ENCODE assay signal across 29 mouse cellular contexts in the genomic region with DNA sequence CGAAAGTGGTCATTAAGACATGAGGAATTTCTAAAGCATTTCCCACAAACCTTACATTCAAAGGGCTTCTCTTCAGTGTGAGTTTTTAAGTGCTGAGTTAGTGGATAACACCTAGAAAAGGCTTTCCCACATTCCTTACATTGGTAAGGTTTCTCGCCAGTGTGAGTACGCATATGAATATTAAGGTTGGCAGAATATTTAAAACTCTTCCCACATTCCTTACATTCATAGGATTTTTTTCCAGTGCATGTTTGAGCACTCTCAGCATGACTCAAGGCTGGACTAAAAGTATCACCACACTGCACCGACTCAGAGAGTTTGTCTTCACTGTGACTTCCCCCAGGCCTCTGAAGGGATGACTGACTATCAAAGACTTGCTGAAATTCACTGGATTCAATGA. TPM values are rescaled to one million over a fixed set of nuclear protein-coding genes. Genes with fewer than 3 reads are reported as not detected.
DNase-seq lines count a peak whose midpoint lies in the region; TF ChIP-seq lines count a peak whose summit lies in the region.
"Had no signal": no experiment of that assay in that cellular context is flagged by ENCODE, and none has a peak within 500 bp of the region (broad histone marks: within the 10 kb centered on the region; RNA-seq: fewer than 3 reads in every experiment).

No protein-coding gene starts in this region.

- in situ Hi-C loops in ES-E14 (cut with MboI; ENCODE audit: low sequenced_read_pairs in 2 of 2, unreplicated experiment in 2 of 2): no loop called here

- no peak overlapping the region for H3K9ac ChIP-seq in ES-E14 (ENCODE audit: insufficient read depth, low read depth, low read length, poor library complexity, severe bottlenecking)
- H3K9ac ChIP-seq: embryonic facial prominence, embryonic 13.5 days; forebrain, embryonic 13.5 days; heart, embryonic 12.5 days; heart, embryonic 15.5 days; hindbrain, embryonic 13.5 days had no signal

- H3K36me3 ChIP-seq in ES-E14 (ENCODE audit: control insufficient read depth, insufficient read depth, low read length, poor library complexity, severe bottlenecking): no peaks in the 10 kb centered on the region

- H3K4me3 ChIP-seq in ES-E14 (ENCODE audit: insufficient read depth in 1 of 2, low read depth in 1 of 2, low read length in 2 of 2, poor library complexity in 1 of 2, severe bottlenecking in 1 of 2): no peak overlapping the region
- H3K4me3 ChIP-seq: embryonic facial prominence, embryonic 10.5 days; embryonic facial prominence, embryonic 13.5 days; forebrain, embryonic 10.5 days; forebrain, embryonic 13.5 days; heart, embryonic 12.5 days; heart, embryonic 15.5 days; hindbrain, embryonic 10.5 days; hindbrain, embryonic 13.5 days had no signal

- DNase-seq in 3T3-L1 (ENCODE audit: low read depth, low spot score) (peak; percentile 32), ES-E14 (ENCODE audit: low read depth, low spot score) (peak; percentile 3), R1 (ENCODE audit: low read depth, low spot score) (peak; percentile 72), MN1 (ENCODE audit: low spot score) (no peak)
- DNase-seq in lung, postnatal 36 days: no peak
- DNase-seq in ovary, adult 18-20 months (ENCODE audit: low spot score): no peak
- DNase-seq: adrenal gland, adult 8-10 months; adrenal gland, postnatal 25 days; cerebellum, adult 11-12 months; cerebellum, adult 8-10 months; cerebellum, postnatal 10 days; cerebellum, postnatal 36 days; embryo, embryonic 11 days; gastrocnemius, postnatal 10 days; gastrocnemius, postnatal 36 days; heart, postnatal 10 days; heart, postnatal 36 days; kidney, adult 18-20 months had no signal

- H3K9me3 ChIP-seq in ES-E14 (ENCODE audit: control insufficient read depth, insufficient read depth, low read depth, low read length): no peaks in the 10 kb centered on the region

- no peaks in the 10 kb centered on the region for H3K4me1 ChIP-seq in ES-E14 (ENCODE audit: control insufficient read depth in 2 of 2, insufficient read depth in 2 of 2, low read length in 2 of 2, poor library complexity in 1 of 2)
- H3K4me1 ChIP-seq: embryonic facial prominence, embryonic 10.5 days; embryonic facial prominence, embryonic 13.5 days; forebrain, embryonic 10.5 days; forebrain, embryonic 13.5 days; heart, embryonic 12.5 days; heart, embryonic 15.5 days; hindbrain, embryonic 10.5 days; hindbrain, embryonic 13.5 days had no signal

- no peak overlapping the region for H3K27ac ChIP-seq in ES-E14 (ENCODE audit: insufficient read depth, low read depth, low read length, poor library complexity, severe bottlenecking)
- H3K27ac ChIP-seq: embryonic facial prominence, embryonic 10.5 days; embryonic facial prominence, embryonic 13.5 days; forebrain, embryonic 10.5 days; forebrain, embryonic 13.5 days; heart, embryonic 15.5 days; hindbrain, embryonic 10.5 days; hindbrain, embryonic 13.5 days had no signal

TF ChIP-seq in ES-E14, 5 proteins besides CTCF, POLR2A, EP300 and RAD21:
- no peak for TF ChIP-seq ZNF384 (IDR thresholded peaks at IDR 0.05; ENCODE audit: low read depth, low read length)
- TF ChIP-seq CHD2 (IDR thresholded peaks at IDR 0.05; ENCODE audit: low read depth, low read length): no peak
- TF ChIP-seq MAFK (IDR thresholded peaks at IDR 0.05; ENCODE audit: insufficient read depth, low read depth, low read length): no peak
- TF ChIP-seq HCFC1 (IDR thresholded peaks at IDR 0.05; ENCODE audit: borderline replicate concordance, insufficient read depth, low read length): no peak
- no peak for TF ChIP-seq ZC3H11A (IDR thresholded peaks at IDR 0.05; ENCODE audit: borderline replicate concordance, low read depth, low read length)

RNA-seq across cellular contexts. Expression of a gene that starts 12.6 kb away (rescaled TPM):
- total RNA-seq in ES-E14 (2012; rRNA removed): 0.09 and 0.21 TPM in 2 replicates
- total RNA-seq: adrenal gland, adult 8-10 months; adrenal gland, postnatal 25 days; gastrocnemius, adult 18-20 months; gastrocnemius, postnatal 10 days; gastrocnemius, postnatal 36 days; granulocyte monocyte progenitor cell, adult 5-6 weeks; heart, postnatal 36 days had no signal

RNA-seq across cellular contexts. Expression of a gene that starts 36.5 kb away (rescaled TPM):
- 11.5 and 14.2 TPM in 2 replicates for total RNA-seq in ES-E14 (2012; rRNA removed)

RNA-seq across cellular contexts. Expression of a gene that starts 50.2 kb away (rescaled TPM):
- total RNA-seq in ES-E14 (2012; rRNA removed): not detected in 2 replicates
- total RNA-seq: adrenal gland, adult 8-10 months; adrenal gland, postnatal 25 days; gastrocnemius, adult 18-20 months; gastrocnemius, postnatal 10 days; gastrocnemius, postnatal 36 days; granulocyte monocyte progenitor cell, adult 5-6 weeks; heart, adult 8-10 months; heart, postnatal 10 days; heart, postnatal 36 days had no signal

Comparison
In these comparisons a context has a peak if more than half of its experiments do, and no peak if none do; other contexts are left out.
1. DNase-seq: peak in 3T3-L1 (single experiment), ES-E14 (single experiment) and R1 (single experiment); none in lung, postnatal 36 days (single experiment), ovary, adult 18-20 months (single experiment) and MN1 (single experiment).